Mouse (Mus musculus) gastrocnemius, postnatal 10 days (tissue): ENCODE measurements around the gene Gm30191. TPM values are rescaled to one million over a fixed set of nuclear protein-coding genes. Genes with fewer than 3 reads are reported as not detected.
"Not testable (repeated sequence)": the region's sequence is repeated elsewhere in the genome, so short reads cannot be mapped to it uniquely, and the experiment has no call there.

Experiments used
- DNase-seq: peaks from one replicate; pipeline ENCODE4 v3.0.0; 2021; ENCODE audit warnings: mixed read lengths
- total RNA-seq, 2 experiments: library from RNA; stranded (reverse); gene quantifications; 2 replicates each; pipeline ENCODE4 v1.2.3; 2021

The Gm30191 gene
- total RNA-seq, 2 experiments from 2014 or later: not detected

- DNase-seq: peak; percentile 99
These were observed 40.4 kb downstream of the Gm30191 start for GRCm38 (mm10) chr4:134287168-134287564.

GRCm38 (mm10) chr4:134287575-134288025 lies 40.9 kb downstream of the Gm30191 start, which contains the start of gene Pdik1l:
Gene Pdik1l, minus strand, starts transcription at chr4:134287895.
- peak; percentile 64 for DNase-seq

DNA sequence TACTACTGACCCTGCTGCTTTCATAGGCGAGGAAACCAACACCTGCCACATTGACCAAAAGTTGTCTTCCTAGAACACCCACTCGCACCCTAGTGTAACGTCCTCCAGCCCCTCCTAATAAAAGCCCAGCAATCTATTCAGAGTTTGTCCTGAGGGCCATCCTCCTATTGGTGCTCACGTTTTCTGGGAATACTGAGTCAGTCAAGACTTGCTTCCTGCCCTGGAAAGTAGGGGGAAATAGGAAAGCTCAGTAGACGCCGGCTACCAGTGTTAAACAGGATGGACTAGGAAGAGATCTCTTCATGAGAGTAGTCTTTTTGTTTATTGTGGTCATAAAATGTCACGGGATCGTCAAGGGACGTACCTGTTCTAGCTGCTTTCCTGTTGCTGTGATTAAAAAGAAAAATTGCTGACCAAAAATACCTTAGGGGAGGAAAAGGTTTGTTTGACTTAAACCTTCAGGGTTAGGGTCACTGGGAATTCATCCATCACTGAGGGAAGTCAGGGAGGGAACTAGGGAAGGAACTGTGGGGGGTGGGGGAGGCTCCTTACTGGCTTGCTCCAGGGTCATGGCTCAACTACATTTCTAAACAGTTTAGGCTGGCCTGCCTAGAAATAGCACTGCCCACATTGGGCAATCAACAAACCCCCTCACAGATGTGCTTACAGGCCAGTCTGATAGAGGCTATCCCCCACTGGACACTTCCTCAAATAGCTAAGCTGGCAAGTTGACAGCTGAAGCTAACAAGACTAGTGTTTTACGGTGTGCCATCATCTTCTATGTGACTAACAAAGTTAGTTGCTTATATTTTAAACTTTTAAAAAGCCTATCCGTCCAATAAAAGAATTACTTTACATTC lies 41.9 kb downstream of the Gm30191 start:
- DNase-seq: no peak

- DNase-seq: peak; percentile 79
These were observed 45.3 kb downstream of the Gm30191 start for GRCm38 (mm10) chr4:134292067-134292466.

- no peak for DNase-seq
These were observed 46.4 kb downstream of the Gm30191 start for GRCm38 (mm10) chr4:134293061-134293691.

DNA sequence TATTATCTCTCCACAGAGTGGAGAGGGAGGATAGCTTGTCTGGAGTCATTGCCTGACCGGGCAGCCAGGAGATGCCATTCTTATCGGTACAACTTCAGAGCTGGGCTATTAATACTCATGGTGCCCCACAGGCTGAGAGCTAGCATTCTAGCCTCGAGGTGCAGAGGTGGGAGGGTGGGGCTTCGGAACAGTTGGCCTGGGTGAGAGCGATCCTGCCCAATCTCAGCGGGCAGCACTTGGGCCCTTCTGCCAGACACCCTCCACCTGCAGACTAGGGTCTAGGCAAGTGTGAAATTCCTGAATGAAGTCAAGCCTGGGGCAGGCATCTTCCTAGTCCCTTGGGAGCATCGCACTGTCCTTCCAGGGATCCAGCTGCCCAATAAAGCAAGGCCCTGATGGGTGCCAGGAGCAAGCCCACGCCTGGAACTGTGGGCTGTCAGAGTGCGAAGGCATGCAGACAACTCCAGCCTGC lies 47.0 kb downstream of the Gm30191 start:
- DNase-seq: no peak

GRCm38 (mm10) chr4:134296096-134296495 lies 49.4 kb downstream of the Gm30191 start:
- DNase-seq: not testable (repeated sequence)

DNA sequence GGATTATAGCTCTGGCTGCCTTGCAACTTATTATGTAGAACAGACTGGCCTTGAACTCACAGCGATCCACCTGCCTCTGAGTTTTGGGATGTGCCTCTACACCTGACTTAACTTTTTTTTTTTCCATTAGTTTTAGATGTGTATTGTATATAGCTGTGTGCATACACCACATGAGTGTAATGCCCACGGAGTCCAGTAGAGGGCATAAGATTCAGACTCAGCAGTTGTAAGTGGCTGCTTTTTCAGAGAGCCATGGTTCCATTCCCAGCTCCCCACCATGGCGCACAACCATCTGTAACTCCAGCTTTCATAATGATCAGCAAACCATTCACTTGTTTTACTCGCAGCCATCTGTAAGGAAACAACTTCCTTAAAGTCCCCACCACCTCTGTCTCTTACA lies 49.8 kb downstream of the Gm30191 start:
- DNase-seq: no peak

DNA sequence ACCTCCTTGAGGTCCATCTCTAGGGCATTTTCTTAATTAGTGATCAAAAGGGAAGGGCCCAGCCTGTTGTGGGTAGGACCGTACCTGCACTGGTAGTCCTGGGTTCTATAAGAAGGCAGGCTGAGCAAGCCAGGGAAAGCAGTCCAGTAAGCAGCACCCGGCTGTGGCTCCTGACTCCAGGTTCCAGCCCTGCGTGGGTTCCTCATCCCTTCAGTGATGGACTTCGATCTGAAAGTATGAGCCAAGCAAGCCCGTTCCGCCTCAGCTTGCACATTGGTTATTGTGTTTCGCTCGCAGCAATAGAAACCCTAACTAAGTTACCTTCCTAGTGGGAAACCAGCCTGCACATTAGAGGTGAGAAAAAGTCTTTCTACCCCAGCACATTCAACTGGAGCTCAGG lies 50.6 kb downstream of the Gm30191 start:
- no peak for DNase-seq

DNA sequence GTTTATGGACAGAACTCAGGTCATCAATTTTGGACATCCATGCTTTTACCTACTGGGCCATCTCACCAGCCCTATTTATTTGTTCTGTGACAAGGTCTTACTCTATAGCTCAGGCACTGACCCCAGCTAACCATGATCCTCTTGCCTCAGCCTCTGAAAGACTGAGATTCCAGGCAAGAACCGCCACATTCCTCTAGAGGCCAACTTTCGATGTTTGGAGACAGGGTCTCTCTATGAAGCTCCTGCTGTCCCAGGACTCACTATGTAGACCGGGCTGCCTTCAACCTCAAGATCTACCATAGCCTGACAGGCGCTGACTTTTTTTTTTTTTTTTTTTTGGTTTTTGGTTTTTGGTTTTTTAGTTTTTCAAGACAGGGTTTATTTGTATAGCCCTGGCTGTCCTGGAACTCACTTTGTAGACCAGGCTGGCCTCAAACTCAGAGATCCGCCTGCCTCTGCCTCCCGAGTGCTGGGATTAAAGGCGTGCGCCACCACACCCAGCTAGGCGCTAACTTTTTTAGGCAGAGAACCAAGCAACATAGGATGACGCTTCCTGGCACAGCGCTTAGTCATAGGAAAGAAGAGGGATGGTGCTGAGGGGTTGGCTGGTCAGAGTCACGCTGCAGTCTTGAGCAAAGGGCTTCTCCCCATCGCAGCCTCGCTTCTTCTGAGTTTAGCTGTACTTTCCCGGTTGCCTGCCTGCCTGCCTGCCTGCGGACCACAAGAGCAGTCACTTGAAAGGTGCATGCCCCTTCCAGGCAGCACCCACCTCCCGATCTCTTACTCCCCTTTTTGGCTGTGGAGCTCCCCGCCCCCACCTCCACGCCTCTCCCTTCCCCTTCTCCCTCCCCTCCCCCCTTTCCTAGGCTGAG lies 52.1 kb downstream of the Gm30191 start:
- no peak for DNase-seq

DNA sequence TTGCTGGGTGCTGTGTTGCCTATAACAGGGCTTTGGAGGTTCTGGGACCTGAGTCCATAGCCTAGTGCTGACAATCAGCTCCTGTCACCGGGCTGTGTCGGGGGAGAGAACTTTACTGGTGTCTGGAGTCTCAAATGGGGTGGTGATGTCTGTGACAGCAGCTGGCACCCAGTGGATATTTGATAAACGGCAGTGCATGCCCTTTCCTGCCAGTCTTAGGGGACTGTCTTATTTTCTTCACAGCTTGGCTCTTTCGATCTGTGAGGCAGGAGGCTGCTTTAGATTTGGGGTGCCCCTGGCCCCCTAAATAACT lies 52.7 kb downstream of the Gm30191 start:
- no peak for DNase-seq

Other genes starting within 250 kb of the Gm30191 start
- gene Dhdds, start 246.0 kb upstream of the Gm30191 start, total RNA-seq: 10 to 100 TPM; 16.7 to 17.5 TPM
- gene Lin28a, start 228.1 kb upstream of the Gm30191 start, total RNA-seq: 1 to 10 TPM; 1.7 to 2.8 TPM
- not detected for gene Zfp683, start 193.1 kb upstream of the Gm30191 start, total RNA-seq
- not detected for gene Crybg2, start 186.1 kb upstream of the Gm30191 start, total RNA-seq
- 1 to 10 TPM in 1 of 2 experiments, under 1 TPM in 1; 0.70 to 2.1 TPM for gene Cd52, start 151.9 kb upstream of the Gm30191 start, total RNA-seq
- 1 to 10 TPM in 1 of 2 experiments, under 1 TPM in 1; 0.73 to 1.7 TPM for gene Ubxn11, start 144.4 kb upstream of the Gm30191 start, total RNA-seq
- 10 to 100 TPM; 44.9 to 59.6 TPM for gene Sh3bgrl3, start 118.1 kb upstream of the Gm30191 start, total RNA-seq
- gene Cep85, start 59.8 kb upstream of the Gm30191 start, total RNA-seq: 10 to 100 TPM; 50.5 to 55.0 TPM
- not detected for gene Gm7534, start 43.9 kb upstream of the Gm30191 start, total RNA-seq
- 1 to 10 TPM in 1 of 2 experiments, not detected in 1; 1.1 TPM for gene Catsper4, start 19.6 kb upstream of the Gm30191 start, total RNA-seq
- 1 to 10 TPM; 3.3 to 5.2 TPM for gene Cnksr1, start 8.5 kb upstream of the Gm30191 start, total RNA-seq
- not detected for gene E130218I03Rik, start 3.3 kb upstream of the Gm30191 start, total RNA-seq
- gene Zfp593, start 1.3 kb upstream of the Gm30191 start, total RNA-seq: 1 to 10 TPM; 3.4 to 4.3 TPM
- 1 to 10 TPM; 5.1 to 6.0 TPM for gene Grrp1, start 7.2 kb downstream of the Gm30191 start, total RNA-seq
- gene Pdik1l, start 41.0 kb downstream of the Gm30191 start, total RNA-seq: 1 to 10 TPM; 5.8 to 8.4 TPM
- gene Trim63, start 68.2 kb downstream of the Gm30191 start, total RNA-seq: 100 to 1,000 TPM in 1 of 2 experiments, 10 to 100 TPM in 1; 78.5 to 107 TPM
- gene Slc30a2, start 96.2 kb downstream of the Gm30191 start, total RNA-seq: under 1 TPM; 0.29 to 0.66 TPM
- gene Extl1, start 136.9 kb downstream of the Gm30191 start, total RNA-seq: 10 to 100 TPM; 24.7 to 27.4 TPM
- gene Pafah2, start 149.4 kb downstream of the Gm30191 start, total RNA-seq: 1 to 10 TPM; 2.4 to 2.9 TPM
- 10 to 100 TPM; 71.2 to 74.5 TPM for gene Stmn1, start 221.4 kb downstream of the Gm30191 start, total RNA-seq
- 1 to 10 TPM; 6.5 to 6.8 TPM for gene Paqr7, start 249.8 kb downstream of the Gm30191 start, total RNA-seq